Mouse (Mus musculus) skeletal muscle tissue, adult 2 months (tissue): Measurements from ENCODE around the gene Tmem210.

Experiments used
- DNase-seq: peaks from one replicate; pipeline ENCODE4 v3.0.0-alpha.2; 2012; ENCODE audit warnings: low read depth, low spot score

The Tmem210 gene

GRCm38 (mm10) chr2:25338303-25338702 is 50.4 kb downstream of the Tmem210 start:
- no peak for DNase-seq
